Mouse (Mus musculus): ENCODE data around the gene Zfp541.

DNA sequence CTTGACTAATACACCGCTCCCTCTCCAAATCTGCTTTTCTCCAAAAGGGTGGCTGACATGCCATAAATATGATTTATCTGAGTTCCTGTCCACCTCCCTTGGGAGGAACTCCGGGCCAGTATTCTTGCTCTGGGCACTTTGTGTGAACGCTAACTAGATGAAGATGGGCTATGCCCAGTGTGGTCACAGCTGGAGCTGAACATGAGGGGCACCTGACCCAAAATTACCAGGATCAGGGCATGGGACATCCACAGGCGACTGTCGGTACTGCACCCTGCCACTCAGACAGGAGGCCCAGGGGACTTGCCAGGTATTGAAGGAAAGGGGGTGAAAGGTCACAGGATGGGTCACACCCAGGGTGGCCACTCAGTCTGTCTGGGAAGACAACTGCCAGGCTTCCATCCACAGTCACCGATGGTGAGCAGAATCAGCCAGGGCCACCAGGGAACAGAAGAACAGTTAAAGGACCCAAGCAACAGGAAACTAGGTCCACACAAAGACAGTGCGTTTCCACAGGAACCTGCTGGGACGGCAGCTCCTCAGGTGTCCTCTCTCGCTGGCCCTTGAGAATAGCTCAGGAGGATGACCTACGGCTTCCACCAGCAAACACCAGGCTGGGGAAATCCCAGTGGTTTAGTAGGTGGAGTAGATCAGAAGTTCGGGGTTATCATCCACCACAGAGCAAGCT is 48.9 kb upstream of the Zfp541 start:
- TF ChIP-seq CTCF (IDR thresholded peaks at IDR 0.05; ENCODE audit: low read depth): peak; percentile 67
- no peak for TF ChIP-seq EP300 (optimal IDR thresholded peaks at IDR 0.05)

All from stomach, postnatal 0 days (tissue).